Mouse (Mus musculus) bone marrow macrophage, adult 2 months (primary cell): Measurements from ENCODE around the gene Hormad2. TPM values are rescaled to one million over a fixed set of nuclear protein-coding genes. Genes with fewer than 3 reads are reported as not detected.

Source experiments
- H3K27ac ChIP-seq: 2 replicates; pipeline ENCODE4 v1.5.1; 2012; ENCODE audit warnings: low read depth, low read length; ENCODE audit not compliant: insufficient read depth
- H3K4me1 ChIP-seq: 2 replicates; pipeline ENCODE4 v1.6.1; 2012; ENCODE audit warnings: low read length; ENCODE audit not compliant: control insufficient read depth, insufficient read depth
- H3K4me3 ChIP-seq: 2 replicates; pipeline ENCODE4 v1.5.1; 2012; ENCODE audit warnings: mild to moderate bottlenecking, low read length, moderate library complexity; ENCODE audit not compliant: insufficient read depth
- CTCF ChIP-seq: IDR thresholded peaks from 2 replicates; pipeline ENCODE4 v1.5.1; 2012; ENCODE audit warnings: low read depth, mild to moderate bottlenecking, low read length, moderate library complexity
- POLR2A ChIP-seq: IDR thresholded peaks from 2 replicates; pipeline ENCODE4 v1.6.1; 2012; ENCODE audit warnings: mild to moderate bottlenecking, low read depth, low read length, borderline replicate concordance
- polyA plus RNA-seq: library from polyadenylated mRNA; stranded (reverse); fragments of >200 nt; gene quantifications from 2 replicates; pipeline ENCODE4 v1.2.4, GENCODE M21; 2012; ENCODE audit not compliant: missing spikeins, insufficient read depth, insufficient read length

The Hormad2 gene
- not detected in 2 replicates for polyA plus RNA-seq

GRCm38 (mm10) chr11:4440978-4441377, at the start of gene Hormad2:
Gene Hormad2, minus strand, starts transcription at chr11:4441105.
- Histone ChIP-seq H3K4me3 (no peak within 1 kb of the TSS), H3K4me1 (peaks cover 7% of the 10 kb centered on the region), H3K27ac (no peak within 1 kb of the TSS)
- no peak for TF ChIP-seq POLR2A

- Histone ChIP-seq H3K4me1 (no peaks in the 10 kb centered on the region), H3K27ac (no peak overlapping the region), H3K4me3 (no peak overlapping the region)
- TF ChIP-seq CTCF (no peak), POLR2A (no peak)
These were observed 48.3 kb upstream of the Hormad2 start for GRCm38 (mm10) chr11:4489207-4489606.

- H3K4me3 ChIP-seq = no peak overlapping the region
- TF ChIP-seq POLR2A (no peak), CTCF (no peak)
- H3K27ac ChIP-seq = no peak overlapping the region
- H3K4me1 ChIP-seq = no peaks in the 10 kb centered on the region
These were observed 47.9 kb upstream of the Hormad2 start for GRCm38 (mm10) chr11:4488798-4489197.

- TF ChIP-seq POLR2A = no peak
- TF ChIP-seq CTCF = no peak
- Histone ChIP-seq H3K4me3 (no peak overlapping the region), H3K4me1 (no peaks in the 10 kb centered on the region), H3K27ac (no peak overlapping the region)
These were observed 47.5 kb upstream of the Hormad2 start for GRCm38 (mm10) chr11:4488367-4488766.

- Histone ChIP-seq H3K27ac (no peak overlapping the region), H3K4me1 (no peaks in the 10 kb centered on the region), H3K4me3 (no peak overlapping the region)
- TF ChIP-seq CTCF (no peak), POLR2A (no peak)
These were observed 46.6 kb upstream of the Hormad2 start for GRCm38 (mm10) chr11:4487401-4487965.

GRCm38 (mm10) chr11:4484541-4484940, 43.6 kb upstream of the Hormad2 start:
- H3K4me3 ChIP-seq = no peak overlapping the region
- H3K4me1 ChIP-seq = no peaks in the 10 kb centered on the region
- no peak overlapping the region for H3K27ac ChIP-seq
- TF ChIP-seq CTCF (no peak), POLR2A (no peak)

- no peak overlapping the region for H3K27ac ChIP-seq
- TF ChIP-seq POLR2A = no peak
- TF ChIP-seq CTCF = no peak
- no peak overlapping the region for H3K4me3 ChIP-seq
- no peaks in the 10 kb centered on the region for H3K4me1 ChIP-seq
These were observed 41.7 kb upstream of the Hormad2 start for GRCm38 (mm10) chr11:4482641-4483040.

- H3K27ac ChIP-seq = no peak overlapping the region
- no peak for TF ChIP-seq CTCF
- TF ChIP-seq POLR2A = no peak
- H3K4me3 ChIP-seq = no peak overlapping the region
- peaks cover 7% of the 10 kb centered on the region; the same call in 1 of the 2 replicates for H3K4me1 ChIP-seq
These were observed 35.3 kb upstream of the Hormad2 start for GRCm38 (mm10) chr11:4476184-4476697.

- TF ChIP-seq POLR2A (no peak), CTCF (no peak)
- Histone ChIP-seq H3K27ac (no peak overlapping the region), H3K4me3 (no peak overlapping the region), H3K4me1 (peaks cover 7% of the 10 kb centered on the region; the same call in 1 of the 2 replicates)
These were observed 31.7 kb upstream of the Hormad2 start for GRCm38 (mm10) chr11:4472464-4473179.

- no peaks in the 10 kb centered on the region; the same call in 1 of the 2 replicates for H3K4me1 ChIP-seq
- no peak for TF ChIP-seq CTCF
- TF ChIP-seq POLR2A = no peak
- no peak overlapping the region for H3K4me3 ChIP-seq
- H3K27ac ChIP-seq = no peak overlapping the region
These were observed 30.8 kb upstream of the Hormad2 start for GRCm38 (mm10) chr11:4471734-4472133.

GRCm38 (mm10) chr11:4471251-4471650, 30.3 kb upstream of the Hormad2 start:
- Histone ChIP-seq H3K4me3 (no peak overlapping the region), H3K4me1 (no peaks in the 10 kb centered on the region; the same call in 1 of the 2 replicates), H3K27ac (no peak overlapping the region)
- no peak for TF ChIP-seq POLR2A
- no peak for TF ChIP-seq CTCF
